Mouse (Mus musculus) hindbrain, embryonic 10.5 days (tissue): ENCODE measurements around the gene Casq2. TPM values are rescaled to one million over a fixed set of nuclear protein-coding genes. Genes with fewer than 3 reads are reported as not detected.

Source experiments
- DNase-seq: peaks from one replicate; pipeline ENCODE4 v3.0.0-alpha.2; 2017; ENCODE audit warnings: low spot score
- H3K27ac ChIP-seq: fragments of 300-500 bp; sonication (generic); 2 replicates; pipeline ENCODE4 v1.5.1; 2016; ENCODE audit warnings: mild to moderate bottlenecking, moderate library complexity
- H3K27me3 ChIP-seq: fragments of 300-500 bp; sonication (generic); 2 replicates; pipeline ENCODE4 v1.6.1; 2016; ENCODE audit warnings: mild to moderate bottlenecking; ENCODE audit not compliant: poor library complexity, insufficient read depth, severe bottlenecking
- H3K36me3 ChIP-seq: fragments of 300-500 bp; sonication (generic); 2 replicates; pipeline ENCODE4 v1.6.1; 2016; ENCODE audit warnings: mild to moderate bottlenecking, moderate library complexity
- H3K4me1 ChIP-seq: fragments of 300-500 bp; sonication (generic); replicated peaks from 2 replicates; pipeline ENCODE4 v1.6.1; 2016; ENCODE audit warnings: mild to moderate bottlenecking
- H3K4me3 ChIP-seq: fragments of 300-500 bp; sonication (generic); 2 replicates; pipeline ENCODE4 v1.5.1; 2016; ENCODE audit warnings: mild to moderate bottlenecking, moderate library complexity
- H3K9me3 ChIP-seq: fragments of 300-500 bp; sonication (generic); 2 replicates; pipeline ENCODE4 v1.6.1; 2016; ENCODE audit warnings: mild to moderate bottlenecking, moderate library complexity
- WGBS: fragments of 180-500 bp; shearing (Covaris S2); methylation state at CpG from one replicate; pipeline ENCODE4 v1.1.7; 2016; 5-methylcytosine and 5-hydroxymethylcytosine counted together
- polyA plus RNA-seq: library from polyadenylated mRNA; unstranded; fragments of >200 nt; fragmentation: Nextera tagmentation; extraction: Ambion mirVana; gene quantifications from 2 replicates; pipeline ENCODE4 v1.2.1, GENCODE M21; 2016

The Casq2 gene
- 0.08 and 0.25 TPM in 2 replicates for polyA plus RNA-seq

DNA sequence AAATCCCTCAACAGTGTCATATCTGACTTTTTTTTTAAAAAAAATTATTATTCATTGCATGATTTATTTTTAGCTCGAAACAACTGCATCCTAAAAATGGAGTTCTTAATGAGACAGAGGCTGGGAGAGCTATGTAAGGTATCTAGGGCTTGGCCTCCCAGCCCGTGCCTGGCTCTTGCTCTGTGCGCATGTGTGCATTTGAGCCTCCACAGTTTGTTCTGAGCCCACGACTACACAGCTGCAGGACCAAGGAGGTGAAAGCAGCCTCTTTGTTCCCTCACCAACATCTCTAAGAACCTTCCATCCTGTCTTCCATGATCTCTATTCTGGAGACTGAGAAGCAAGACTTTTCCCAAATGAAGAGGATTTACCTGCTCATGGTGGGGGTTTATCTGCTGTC, at the start of gene Casq2:
Gene Casq2, plus strand, starts transcription at position 133 of the 400 bp plus-strand sequence.
- Histone ChIP-seq H3K36me3 (no peaks in the 10 kb centered on the region), H3K4me3 (no peak within 1 kb of the TSS), H3K27ac (no peak within 1 kb of the TSS), H3K9me3 (no peaks in the 10 kb centered on the region), H3K4me1 (peaks cover 18% of the 10 kb centered on the region), H3K27me3 (peaks cover 51% of the 10 kb centered on the region)
- no peak for DNase-seq
- WGBS: 84% methylated on average over 4 of the region's 4 CpGs

- 89% methylated on average over 5 of the region's 5 CpGs for WGBS
- H3K27me3 ChIP-seq: no peaks in the 10 kb centered on the region; the same call in 1 of the 2 replicates
- peaks cover 7% of the 10 kb centered on the region; the same call in 1 of the 2 replicates for H3K9me3 ChIP-seq
- no peak overlapping the region for H3K4me3 ChIP-seq
- peaks cover 6% of the 10 kb centered on the region; the same call in 1 of the 2 replicates for H3K4me1 ChIP-seq
- H3K27ac ChIP-seq: no peak overlapping the region
- DNase-seq: no peak
- H3K36me3 ChIP-seq: no peaks in the 10 kb centered on the region
Measured at GRCm38 (mm10) chr3:102037806-102038205, 48.4 kb upstream of the Casq2 start.

DNA sequence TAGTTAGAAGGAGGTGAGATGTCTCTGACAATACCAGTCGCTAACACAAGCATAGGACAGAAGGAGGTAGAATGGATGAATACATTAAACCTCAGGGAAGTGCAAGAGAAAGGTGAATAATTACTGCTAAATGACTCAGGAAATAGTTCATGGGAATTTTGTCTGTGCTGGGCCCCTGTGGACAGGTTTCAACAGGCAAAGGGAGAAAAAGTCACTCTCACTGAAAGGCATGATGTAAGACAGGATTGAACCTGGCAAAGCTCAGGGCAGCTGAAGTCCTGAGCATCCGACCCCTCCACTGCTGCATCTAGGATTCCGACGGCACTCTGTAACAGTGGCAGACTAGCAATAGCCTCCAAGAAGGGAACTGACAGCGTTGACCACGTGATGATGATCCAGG, 47.6 kb upstream of the Casq2 start:
- Histone ChIP-seq H3K27me3 (no peaks in the 10 kb centered on the region; the same call in 1 of the 2 replicates), H3K4me1 (peaks cover 6% of the 10 kb centered on the region; the same call in 1 of the 2 replicates), H3K27ac (no peak overlapping the region), H3K9me3 (peaks cover 7% of the 10 kb centered on the region; the same call in 1 of the 2 replicates), H3K36me3 (no peaks in the 10 kb centered on the region), H3K4me3 (no peak overlapping the region)
- WGBS: 71% methylated on average over 6 of the region's 6 CpGs
- no peak for DNase-seq

DNA sequence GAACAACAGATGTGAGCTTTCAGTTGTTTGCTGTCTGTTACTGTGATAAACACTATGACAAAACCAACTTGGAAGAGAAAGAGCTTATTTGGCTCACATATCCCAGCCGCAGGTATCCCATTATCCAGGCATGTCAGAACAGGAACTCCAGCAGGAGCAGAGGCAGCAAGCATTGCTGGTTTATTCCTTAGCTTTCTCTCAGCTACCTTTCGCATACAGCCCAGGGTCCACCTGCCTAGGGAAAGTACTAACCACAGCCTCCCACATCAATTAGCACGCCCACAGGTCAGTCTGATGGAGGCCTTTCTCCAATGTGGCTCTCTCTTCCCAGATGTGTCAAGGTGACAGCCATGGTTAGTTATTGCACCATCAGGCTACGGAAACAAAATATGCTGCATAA, 44.6 kb upstream of the Casq2 start:
- WGBS: 89% methylated on average over 4 of the region's 4 CpGs
- peaks cover 7% of the 10 kb centered on the region; the same call in 1 of the 2 replicates for H3K9me3 ChIP-seq
- H3K27me3 ChIP-seq: peaks cover 4% of the 10 kb centered on the region; the same call in 1 of the 2 replicates

DNA sequence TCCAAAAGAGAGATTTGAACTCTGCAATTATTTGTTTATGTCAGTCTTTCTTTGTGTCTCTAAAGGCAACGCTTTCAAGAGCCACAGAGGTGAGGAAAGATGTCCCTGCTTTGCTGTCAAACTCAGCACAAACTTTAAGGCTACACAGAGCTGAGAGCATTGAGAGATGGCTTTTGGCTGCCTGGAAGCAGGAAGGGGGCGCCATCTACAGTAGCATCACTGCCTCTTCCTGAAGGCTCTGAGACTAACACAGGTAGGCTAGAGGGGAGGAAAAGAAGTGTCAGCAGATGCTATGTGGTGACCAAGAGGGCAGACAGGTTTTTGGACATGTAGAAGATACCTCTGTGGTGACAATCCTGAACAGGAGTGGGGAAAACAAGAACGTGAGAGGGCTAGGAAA, 41.1 kb upstream of the Casq2 start:
- no peak overlapping the region for H3K4me3 ChIP-seq
- 0 out of 2 replicates have a peak overlapping the region, but pooled peaks have one; percentile 12 for H3K27ac ChIP-seq
- no peak for DNase-seq
- H3K9me3 ChIP-seq: no peaks in the 10 kb centered on the region
- H3K4me1 ChIP-seq: peaks cover 21% of the 10 kb centered on the region
- H3K27me3 ChIP-seq: peaks cover 4% of the 10 kb centered on the region; the same call in 1 of the 2 replicates
- 34% methylated on average over 3 of the region's 3 CpGs for WGBS
- H3K36me3 ChIP-seq: no peaks in the 10 kb centered on the region

More for the DNA sequence above, 44.6 kb upstream of the Casq2 start:
- Histone ChIP-seq H3K27ac (no peak overlapping the region), H3K4me3 (no peak overlapping the region), H3K36me3 (no peaks in the 10 kb centered on the region), H3K4me1 (peaks cover 6% of the 10 kb centered on the region; the same call in 1 of the 2 replicates)
- DNase-seq: no peak

DNA sequence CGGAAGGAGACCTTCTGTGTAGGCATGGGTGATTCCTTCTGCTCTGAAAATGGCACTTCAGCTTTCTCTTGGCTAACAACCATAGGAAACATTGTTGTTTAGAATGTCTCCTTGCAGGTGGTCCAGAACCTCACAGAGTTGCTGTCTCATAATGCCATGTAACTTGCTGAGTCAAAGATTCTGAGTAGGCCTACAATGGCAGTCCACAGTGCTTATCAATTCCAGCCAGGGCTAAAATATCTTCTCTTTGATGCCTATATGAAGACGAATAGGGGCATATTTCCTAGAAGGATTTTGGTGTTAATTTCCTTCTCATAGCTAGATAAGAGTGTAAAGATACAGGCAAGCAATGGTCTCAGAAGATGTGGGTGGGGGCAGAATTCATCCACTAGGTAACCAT, 38.7 kb upstream of the Casq2 start:
- Histone ChIP-seq H3K27me3 (peaks cover 4% of the 10 kb centered on the region; the same call in 1 of the 2 replicates), H3K36me3 (no peaks in the 10 kb centered on the region), H3K27ac (0 out of 2 replicates have a peak overlapping the region, but pooled peaks have one; percentile 29), H3K9me3 (0 out of 2 replicates have a peak, but pooled peaks cover 2% of the 10 kb centered on the region), H3K4me3 (no peak overlapping the region), H3K4me1 (peaks cover 27% of the 10 kb centered on the region)
- 94% methylated on average over 2 of the region's 2 CpGs for WGBS
- no peak for DNase-seq

GRCm38 (mm10) chr3:102049207-102050104, 36.8 kb upstream of the Casq2 start:
- 58% methylated on average over 14 of the region's 14 CpGs for WGBS
- peaks cover 43% of the 10 kb centered on the region for H3K4me1 ChIP-seq
- H3K27me3 ChIP-seq: peaks cover 4% of the 10 kb centered on the region; the same call in 1 of the 2 replicates
- peak; percentile 75 for DNase-seq
- no peaks in the 10 kb centered on the region for H3K36me3 ChIP-seq
- no peak overlapping the region for H3K4me3 ChIP-seq
- 0 out of 2 replicates have a peak, but pooled peaks cover 2% of the 10 kb centered on the region for H3K9me3 ChIP-seq
- peak overlapping the region; percentile 56; the same call in 1 of the 2 replicates for H3K27ac ChIP-seq

DNA sequence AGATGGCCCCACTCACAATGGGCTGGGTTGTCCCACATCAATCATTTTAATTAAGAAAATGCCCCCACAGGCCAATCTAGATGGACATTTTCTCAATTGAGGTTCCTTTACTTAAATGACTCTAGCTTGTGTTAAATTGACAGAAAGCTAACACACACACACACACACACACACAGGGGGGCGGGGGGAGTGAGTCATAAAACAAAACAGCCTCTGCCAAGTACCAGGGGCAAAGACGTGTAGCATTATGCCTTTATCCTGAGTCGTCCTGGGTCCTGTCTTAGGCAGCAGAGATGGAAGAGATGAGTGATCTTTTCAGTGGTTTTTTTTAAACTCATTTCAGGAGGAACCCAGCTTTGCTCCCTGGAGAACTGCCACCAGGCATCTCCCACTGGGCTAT, 34.2 kb upstream of the Casq2 start:
- DNase-seq: no peak
- H3K4me1 ChIP-seq: peaks cover 65% of the 10 kb centered on the region
- H3K4me3 ChIP-seq: no peak overlapping the region
- H3K27ac ChIP-seq: peak overlapping the region; percentile 45
- 58% methylated on average over 3 of the region's 3 CpGs for WGBS
- H3K27me3 ChIP-seq: no peaks in the 10 kb centered on the region
- 0 out of 2 replicates have a peak, but pooled peaks cover 2% of the 10 kb centered on the region for H3K9me3 ChIP-seq
- H3K36me3 ChIP-seq: no peaks in the 10 kb centered on the region

GRCm38 (mm10) chr3:102053293-102053692, 32.9 kb upstream of the Casq2 start:
- Histone ChIP-seq H3K27ac (peak overlapping the region; percentile 88), H3K4me3 (no peak overlapping the region), H3K9me3 (0 out of 2 replicates have a peak, but pooled peaks cover 2% of the 10 kb centered on the region), H3K4me1 (peaks cover 76% of the 10 kb centered on the region), H3K27me3 (no peaks in the 10 kb centered on the region), H3K36me3 (no peaks in the 10 kb centered on the region)
- 28% methylated on average over 8 of the region's 8 CpGs for WGBS
- no peak for DNase-seq

DNA sequence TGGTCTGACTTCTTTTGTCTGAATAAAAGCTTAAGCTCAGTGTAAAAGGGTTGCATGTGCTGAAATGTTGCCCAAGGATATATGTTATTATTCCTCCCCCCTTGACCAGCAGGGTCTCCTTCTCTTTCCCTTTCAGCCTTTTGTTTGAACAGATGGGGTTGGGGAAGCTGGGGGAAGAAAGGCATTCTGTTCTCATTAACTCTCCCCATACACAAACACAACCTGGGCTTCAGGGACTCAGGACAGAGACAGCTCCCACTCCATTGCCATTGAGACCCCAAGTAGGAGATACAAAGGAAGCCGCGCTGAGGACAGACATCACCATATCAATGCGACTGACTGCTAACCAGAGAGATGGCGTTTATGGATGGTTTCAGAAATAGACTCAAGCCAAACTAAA, 30.3 kb upstream of the Casq2 start:
- Histone ChIP-seq H3K9me3 (0 out of 2 replicates have a peak, but pooled peaks cover 2% of the 10 kb centered on the region), H3K27ac (peak overlapping the region; percentile 81), H3K4me1 (peaks cover 54% of the 10 kb centered on the region), H3K27me3 (no peaks in the 10 kb centered on the region), H3K36me3 (no peaks in the 10 kb centered on the region), H3K4me3 (no peak overlapping the region)
- peak; percentile 56 for DNase-seq
- 4% methylated on average over 4 of the region's 4 CpGs for WGBS

GRCm38 (mm10) chr3:102060065-102060464, 26.1 kb upstream of the Casq2 start:
- Histone ChIP-seq H3K27ac (no peak overlapping the region), H3K4me3 (no peak overlapping the region), H3K36me3 (no peaks in the 10 kb centered on the region), H3K9me3 (no peaks in the 10 kb centered on the region), H3K27me3 (no peaks in the 10 kb centered on the region), H3K4me1 (peaks cover 48% of the 10 kb centered on the region)
- WGBS: 81% methylated on average over 6 of the region's 6 CpGs
- no peak for DNase-seq

DNA sequence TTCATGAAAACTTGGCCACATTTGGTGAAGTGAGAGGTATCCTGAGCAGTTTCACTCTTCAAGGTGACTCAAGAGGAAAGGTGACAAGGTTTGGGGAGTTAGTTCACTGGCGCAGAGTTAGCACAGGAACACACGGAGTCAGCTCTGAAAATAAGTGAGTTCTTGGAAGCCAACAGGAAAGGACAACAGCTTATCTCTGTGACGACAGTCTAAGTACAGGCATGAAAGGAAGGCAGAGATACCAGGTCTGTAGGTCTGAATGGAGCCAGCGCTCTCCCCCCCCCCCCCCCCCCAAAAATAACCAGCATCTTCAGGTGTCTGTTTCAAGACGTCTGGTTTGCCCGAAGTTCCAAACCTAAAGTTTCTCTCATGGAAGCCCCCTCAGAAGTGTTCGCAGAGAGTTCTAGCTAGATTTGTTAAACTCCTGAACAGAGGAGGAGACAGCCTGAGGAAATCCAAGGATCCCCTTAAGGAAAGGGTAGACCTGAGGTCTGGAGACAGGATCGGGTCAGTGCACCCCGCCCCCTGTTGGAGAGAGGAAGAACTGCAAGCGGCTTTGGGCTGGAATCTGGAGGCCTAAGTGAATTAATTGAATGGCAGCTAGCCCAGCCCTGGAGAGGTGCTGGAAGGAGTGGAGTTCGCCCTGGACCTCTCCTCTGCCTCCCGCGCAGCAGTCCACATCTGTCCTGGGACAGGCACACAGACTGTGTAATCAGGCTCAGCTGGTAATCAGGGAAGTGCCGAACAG, 24.1 kb upstream of the Casq2 start:
- 45% methylated on average over 14 of the region's 14 CpGs for WGBS
- no peaks in the 10 kb centered on the region for H3K9me3 ChIP-seq
- no peak overlapping the region for H3K4me3 ChIP-seq
- peak; percentile 83 for DNase-seq
- peaks cover 29% of the 10 kb centered on the region for H3K4me1 ChIP-seq
- no peaks in the 10 kb centered on the region for H3K36me3 ChIP-seq
- no peaks in the 10 kb centered on the region for H3K27me3 ChIP-seq
- peak overlapping the region; percentile 78 for H3K27ac ChIP-seq
